Mouse (Mus musculus) liver, adult 2 months (tissue): ENCODE measurements around the gene Tmem42. TPM values are rescaled to one million over a fixed set of nuclear protein-coding genes. Genes with fewer than 3 reads are reported as not detected.

Source experiments
- DNase-seq: peaks from one replicate; pipeline ENCODE4 v3.0.0-alpha.2; 2011; ENCODE audit warnings: low read depth, low spot score; ENCODE audit errors: extremely low read depth
- H3K27ac ChIP-seq: fragments of 200-500 bp; replicated peaks from 2 replicates; pipeline ENCODE4 v1.5.1; 2012; ENCODE audit warnings: low read depth, mild to moderate bottlenecking, control low read depth, inconsistent platforms, low read length; ENCODE audit not compliant: insufficient read depth
- H3K27me3 ChIP-seq: fragments of 200-500 bp; 2 replicates; pipeline ENCODE4 v1.6.1; 2012; ENCODE audit warnings: mild to moderate bottlenecking, moderate library complexity, low read length, inconsistent platforms; ENCODE audit not compliant: control insufficient read depth, insufficient read depth
- H3K36me3 ChIP-seq: fragments of 200-500 bp; 2 replicates; pipeline ENCODE4 v1.6.1; 2012; ENCODE audit warnings: low read length, inconsistent platforms; ENCODE audit not compliant: control insufficient read depth, insufficient read depth
- H3K4me1 ChIP-seq: fragments of 200-500 bp; 2 replicates; pipeline ENCODE4 v1.6.1; 2011; ENCODE audit warnings: low read length; ENCODE audit not compliant: control insufficient read depth, insufficient read depth
- H3K4me3 ChIP-seq: fragments of 200-500 bp; 2 replicates; pipeline ENCODE4 v1.5.1; 2011; ENCODE audit warnings: low read depth, mild to moderate bottlenecking, control low read depth, low read length, moderate library complexity; ENCODE audit not compliant: insufficient read depth
- H3K79me2 ChIP-seq: fragments of 200-500 bp; 2 replicates; pipeline ENCODE4 v1.6.1; 2012; ENCODE audit warnings: inconsistent platforms, mild to moderate bottlenecking, low read length, moderate library complexity; ENCODE audit not compliant: control insufficient read depth, insufficient read depth
- H3K9ac ChIP-seq: fragments of 200-500 bp; 2 replicates; pipeline ENCODE4 v1.6.1; 2012; ENCODE audit warnings: low read depth, mild to moderate bottlenecking, control low read depth, inconsistent platforms, low read length
- CTCF ChIP-seq: fragments of 200-500 bp; IDR thresholded peaks from 2 replicates; pipeline ENCODE4 v1.5.1; 2011; ENCODE audit warnings: low read depth, low read length, control low read depth
- POLR2A ChIP-seq: fragments of 200-500 bp; IDR thresholded peaks from 2 replicates; pipeline ENCODE4 v1.6.1; 2011; ENCODE audit warnings: low read length, control low read depth; ENCODE audit not compliant: insufficient read depth; ENCODE audit errors: extremely low read depth
- WGBS: fragments of 180-500 bp; shearing (Covaris S2); methylation state at CpG from one replicate; pipeline ENCODE4 v1.1.7; 2018; 5-methylcytosine and 5-hydroxymethylcytosine counted together
- polyA plus RNA-seq: library from polyadenylated mRNA; depleted of rRNA; stranded (reverse); fragments of >200 nt; gene quantifications from 2 replicates; pipeline ENCODE4 v1.2.3, GENCODE M21; 2012; rRNA removed
- total RNA-seq: library from RNA; depleted of rRNA; stranded (reverse); fragments of >200 nt; gene quantifications from 2 replicates; pipeline ENCODE4 v1.2.3, GENCODE M21; 2014; rRNA removed

Gene Tmem42
- total and polyA plus RNA-seq, 2 experiments, result 7.7 to 13.3 TPM

- no peaks in the 10 kb centered on the region for H3K36me3 ChIP-seq
- H3K27ac ChIP-seq, result no peak overlapping the region
- H3K4me3 ChIP-seq, result no peak overlapping the region
- DNase-seq, result no peak
- WGBS, result 68% methylated on average over 3 of the region's 3 CpGs
- H3K27me3 ChIP-seq, result peaks cover 2% of the 10 kb centered on the region; the same call in 1 of the 2 replicates
- no peak overlapping the region for H3K9ac ChIP-seq
- no peaks in the 10 kb centered on the region for H3K79me2 ChIP-seq
- no peak for TF ChIP-seq POLR2A
- TF ChIP-seq CTCF, result no peak
- H3K4me1 ChIP-seq, result no peaks in the 10 kb centered on the region
Measured at GRCm38 (mm10) chr9:123060172-123060571, 39.0 kb downstream of the Tmem42 start.

Other genes starting within 250 kb of the Tmem42 start
- 13.7 and 14.2 TPM in 2 replicates for gene Tcaim, start 215.8 kb upstream of the Tmem42 start, total RNA-seq
- gene Tcaim, start 215.8 kb upstream of the Tmem42 start, polyA plus RNA-seq, result 5.5 and 7.2 TPM in 2 replicates
- gene Gm35549, start 177.3 kb upstream of the Tmem42 start, total RNA-seq, result not detected in 2 replicates
- not detected in 2 replicates for gene Gm35549, start 177.3 kb upstream of the Tmem42 start, polyA plus RNA-seq
- gene Zfp445, start 155.3 kb upstream of the Tmem42 start, total RNA-seq, result 52.2 TPM in 2 replicates
- gene Zfp445, start 155.3 kb upstream of the Tmem42 start, polyA plus RNA-seq, result 22.3 and 27.8 TPM in 2 replicates
- gene Zkscan7, start 135.6 kb upstream of the Tmem42 start, total RNA-seq, result 11.8 and 13.0 TPM in 2 replicates
- 2.7 and 3.8 TPM in 2 replicates for gene Zkscan7, start 135.6 kb upstream of the Tmem42 start, polyA plus RNA-seq
- gene Zfp105, start 98.3 kb upstream of the Tmem42 start, total RNA-seq, result 0.54 and 1.0 TPM in 2 replicates
- 0.04 and 0.11 TPM in 2 replicates for gene Zfp105, start 98.3 kb upstream of the Tmem42 start, polyA plus RNA-seq
- 4.1 and 5.2 TPM in 2 replicates for gene 1110059G10Rik, start 70.3 kb upstream of the Tmem42 start, total RNA-seq
- 1.1 and 1.8 TPM in 2 replicates for gene 1110059G10Rik, start 70.3 kb upstream of the Tmem42 start, polyA plus RNA-seq
- 0.60 and 1.0 TPM in 2 replicates for gene Kif15, start 70.3 kb upstream of the Tmem42 start, total RNA-seq
- gene Kif15, start 70.3 kb upstream of the Tmem42 start, polyA plus RNA-seq, result 0.15 TPM in 1 of 2 replicates, not detected in the other
- gene Tgm4, start 13.4 kb downstream of the Tmem42 start, total RNA-seq, result not detected in 2 replicates
- not detected in 2 replicates for gene Tgm4, start 13.4 kb downstream of the Tmem42 start, polyA plus RNA-seq
- 12.6 and 14.5 TPM in 2 replicates for gene Zdhhc3, start 91.9 kb downstream of the Tmem42 start, total RNA-seq
- 45.1 and 55.7 TPM in 2 replicates for gene Zdhhc3, start 91.9 kb downstream of the Tmem42 start, polyA plus RNA-seq
- 37.7 and 44.4 TPM in 2 replicates for gene Exosc7, start 91.9 kb downstream of the Tmem42 start, total RNA-seq
- 23.2 and 25.3 TPM in 2 replicates for gene Exosc7, start 91.9 kb downstream of the Tmem42 start, polyA plus RNA-seq
- gene Clec3b, start 129.6 kb downstream of the Tmem42 start, total RNA-seq, result 0.65 and 1.0 TPM in 2 replicates
- 0.29 and 0.73 TPM in 2 replicates for gene Clec3b, start 129.6 kb downstream of the Tmem42 start, polyA plus RNA-seq
- gene Cdcp1, start 194.7 kb downstream of the Tmem42 start, total RNA-seq, result 2.6 and 3.1 TPM in 2 replicates
- gene Cdcp1, start 194.7 kb downstream of the Tmem42 start, polyA plus RNA-seq, result 4.0 and 4.3 TPM in 2 replicates
- gene Tmem158, start 239.4 kb downstream of the Tmem42 start, total RNA-seq, result 0.09 and 0.40 TPM in 2 replicates
- 0.76 and 0.83 TPM in 2 replicates for gene Tmem158, start 239.4 kb downstream of the Tmem42 start, polyA plus RNA-seq